Mouse (Mus musculus) CD4-positive, CD25-positive, alpha-beta regulatory T cell, adult 2 months (primary cell): Measurements from ENCODE around the gene Tha1.
"Not testable (repeated sequence)": the region's sequence is repeated elsewhere in the genome, so short reads cannot be mapped to it uniquely, and the experiment has no call there.

Source experiments
- DNase-seq: peaks from one replicate; pipeline ENCODE4 v3.0.0-alpha.2; 2012; ENCODE audit warnings: low read depth, low spot score

Gene Tha1

DNA sequence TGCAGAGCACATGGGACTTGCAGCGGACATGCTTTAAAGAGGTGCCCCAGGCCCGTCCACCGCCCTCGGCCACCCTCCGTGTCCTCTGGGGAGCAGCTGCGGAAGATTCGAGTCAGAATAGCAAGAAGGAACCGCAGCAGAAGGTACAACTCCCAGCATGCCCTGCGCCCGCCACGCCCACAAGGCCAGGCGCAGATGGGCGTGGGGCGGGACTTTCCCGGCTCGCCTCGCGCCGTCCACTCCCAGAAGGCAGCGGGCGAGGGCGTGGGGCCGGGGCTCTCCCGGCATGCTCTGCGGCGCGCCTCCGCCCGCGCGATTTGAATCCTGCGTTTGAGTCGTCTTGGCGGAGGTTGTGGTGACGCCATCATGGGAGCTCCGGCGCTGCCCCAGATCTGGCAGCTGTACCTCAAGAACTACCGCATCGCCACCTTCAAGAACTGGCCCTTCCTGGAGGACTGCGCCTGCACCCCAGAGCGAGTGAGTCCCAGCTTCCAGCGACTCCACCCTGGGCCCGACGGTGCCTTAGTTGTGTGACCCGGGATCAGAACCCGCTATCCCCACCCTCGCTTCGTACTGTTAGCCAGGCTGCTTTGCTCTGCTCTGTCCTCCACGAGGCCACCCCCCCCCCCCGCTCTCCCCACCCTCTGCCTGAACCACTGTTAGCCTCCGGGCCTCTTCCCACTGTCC lies 24.2 kb downstream of the Tha1 start, which contains the start of gene Birc5:
Gene Birc5 (plus strand): TSS at position 267 of the 687 bp plus-strand sequence.
- DNase-seq = peak; percentile 99

DNA sequence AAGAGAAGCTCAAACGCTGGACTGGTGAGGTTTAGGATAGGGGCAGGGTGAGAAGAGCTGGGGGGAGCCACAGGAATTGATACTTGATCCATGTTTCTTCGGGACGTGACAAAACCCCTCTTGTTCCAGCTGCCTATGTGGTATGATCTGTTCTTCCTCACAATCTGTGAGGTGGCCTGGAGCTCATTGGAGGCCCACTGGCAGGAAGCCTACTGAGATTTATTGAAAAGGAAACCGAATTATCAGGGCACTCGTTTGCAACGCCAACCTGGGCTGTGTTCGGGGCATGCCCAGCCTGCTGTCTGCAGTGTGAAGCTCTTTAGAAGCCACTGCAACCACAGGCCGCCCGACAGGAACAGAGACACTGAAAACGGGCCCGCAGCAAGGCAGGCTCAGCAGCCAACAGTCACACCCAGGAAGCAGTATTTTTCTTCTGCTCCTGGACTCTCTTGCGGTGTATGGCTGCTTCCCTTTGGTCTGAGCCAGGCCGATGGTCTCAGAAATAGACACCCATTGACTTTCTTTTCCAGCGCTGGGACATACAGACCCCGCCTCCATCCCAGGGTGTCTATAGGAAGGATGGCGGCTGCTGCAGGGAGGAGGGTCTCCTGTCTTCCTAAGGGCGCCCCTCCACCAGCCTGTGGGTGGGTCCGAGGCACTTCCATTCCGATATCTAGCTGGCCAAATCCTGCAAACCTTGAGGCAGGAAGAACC lies 24.9 kb downstream of the Tha1 start:
- peak; percentile 79 for DNase-seq

DNA sequence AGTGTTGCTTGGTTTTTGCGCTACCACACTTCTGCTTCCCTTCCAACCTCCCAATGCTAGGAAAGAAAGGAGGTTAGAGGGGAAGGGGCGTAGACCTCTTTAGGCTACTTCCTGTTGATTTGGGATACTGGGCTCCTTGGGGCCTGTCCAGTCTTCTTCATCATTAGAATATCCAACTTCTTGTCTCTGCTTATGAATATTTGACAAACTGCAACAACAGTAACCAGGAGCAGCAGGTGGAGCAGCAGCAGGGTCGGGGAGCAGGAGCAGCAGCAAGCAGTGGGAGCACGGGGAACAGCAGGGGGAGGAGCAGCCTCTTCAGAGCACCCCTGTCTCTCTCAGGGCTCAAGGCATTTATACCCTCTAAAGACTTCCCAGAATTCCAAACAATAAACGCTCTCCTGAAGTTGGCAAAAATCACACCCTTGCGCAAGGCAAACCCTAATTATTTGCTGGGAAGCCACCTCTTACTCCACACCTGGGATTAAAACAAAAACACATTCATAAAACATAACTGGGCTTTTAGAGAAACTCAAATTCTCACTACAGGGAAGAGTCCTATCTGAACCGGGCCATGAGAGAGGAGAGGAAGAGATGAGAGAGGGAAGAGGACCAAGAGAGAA lies 25.6 kb downstream of the Tha1 start:
- no peak for DNase-seq

DNA sequence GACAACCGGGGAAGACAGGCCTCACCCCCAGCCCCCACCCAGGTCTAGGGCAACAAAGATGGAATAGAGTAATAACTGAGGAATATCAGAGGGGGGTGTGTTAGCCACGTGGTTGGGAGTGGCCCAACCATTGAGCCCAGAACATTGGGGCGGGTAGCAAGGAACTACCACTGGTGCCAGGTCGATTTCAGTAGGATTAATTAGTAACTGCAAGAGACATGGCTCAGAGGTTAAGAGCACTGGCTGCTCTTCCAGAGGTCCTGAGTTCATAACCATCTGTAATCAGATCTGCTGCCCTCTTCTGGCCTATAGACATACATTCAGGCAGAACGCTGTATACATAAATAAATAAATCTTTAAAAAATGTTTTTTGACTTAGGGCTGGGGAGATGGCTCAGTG lies 26.6 kb downstream of the Tha1 start:
- DNase-seq = peak; percentile 53

DNA sequence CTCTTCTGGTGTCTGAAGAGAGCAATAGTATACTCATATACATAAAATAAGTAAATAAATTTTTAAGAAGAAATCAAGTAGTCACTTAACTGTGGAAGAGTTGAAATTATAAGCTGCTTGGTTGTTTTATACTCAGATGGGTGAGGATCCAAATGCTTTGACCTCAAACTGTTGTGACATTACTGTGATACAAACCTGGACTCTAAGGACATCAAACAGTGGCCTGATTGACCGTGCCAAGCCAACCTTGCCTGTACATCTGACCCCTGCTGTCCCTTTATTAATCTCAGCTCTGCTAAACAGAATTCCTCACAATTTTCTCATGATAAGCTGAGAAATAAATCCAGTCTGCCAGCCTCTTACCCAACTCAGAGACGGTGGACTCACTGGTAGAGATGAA lies 27.6 kb downstream of the Tha1 start:
- DNase-seq = no peak

DNA sequence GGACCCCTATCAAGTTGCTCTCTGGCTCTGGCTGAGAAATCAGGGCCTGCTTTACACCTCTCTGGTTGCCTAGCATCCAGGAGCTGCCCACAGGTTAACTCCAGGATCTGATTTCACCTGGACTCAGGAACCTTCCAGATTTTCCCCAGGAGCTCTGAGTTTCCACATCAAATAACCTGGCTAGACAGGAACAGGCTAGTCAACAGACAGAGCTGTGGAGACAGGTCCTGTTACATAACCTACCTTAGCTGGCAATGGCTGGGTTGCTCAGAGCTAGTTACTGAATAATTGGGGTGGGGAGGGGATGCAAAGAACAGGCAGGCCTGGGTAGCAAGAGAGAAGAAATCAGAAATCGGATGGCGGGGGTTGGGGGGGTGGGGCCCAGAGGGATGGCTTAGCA lies 28.3 kb downstream of the Tha1 start:
- no peak for DNase-seq

DNA sequence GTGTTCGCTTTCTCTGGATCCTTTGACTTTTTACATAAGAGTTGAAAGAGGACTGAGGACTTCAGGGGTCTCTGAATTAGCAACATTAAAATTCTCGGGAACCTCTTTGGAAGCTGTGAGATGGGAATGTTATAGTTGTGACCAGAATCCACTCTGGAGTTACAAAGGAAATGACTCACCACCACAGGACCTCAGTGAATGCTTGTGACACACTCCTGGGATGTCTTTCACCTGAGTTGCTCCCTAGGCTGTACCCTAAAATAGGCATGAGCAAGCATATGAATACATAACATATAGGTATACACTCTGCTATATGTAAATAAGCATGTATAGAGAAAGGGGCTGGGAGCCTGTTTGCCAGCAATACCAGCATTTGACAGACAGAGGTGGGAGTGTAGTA lies 29.8 kb downstream of the Tha1 start:
- DNase-seq = no peak

DNA sequence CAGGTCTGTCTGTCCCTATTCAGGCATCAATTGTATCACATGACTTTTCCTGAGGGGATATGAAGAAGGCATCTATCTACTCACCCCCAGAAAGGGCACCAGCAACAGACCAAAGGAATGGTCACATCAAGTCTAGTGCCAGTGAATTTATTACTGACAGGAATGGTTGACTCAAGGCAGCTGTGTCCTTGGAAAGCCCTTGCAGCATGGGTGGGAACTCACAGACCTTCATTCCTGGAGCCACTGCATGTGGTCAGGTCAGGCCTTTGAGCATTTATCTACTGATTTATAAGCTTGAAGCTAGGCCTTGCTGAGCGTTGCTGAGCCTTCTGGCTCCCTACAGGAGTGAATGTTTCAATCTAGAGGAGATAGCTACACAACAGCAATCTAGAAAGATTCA lies 32.4 kb downstream of the Tha1 start:
- DNase-seq = no peak

DNA sequence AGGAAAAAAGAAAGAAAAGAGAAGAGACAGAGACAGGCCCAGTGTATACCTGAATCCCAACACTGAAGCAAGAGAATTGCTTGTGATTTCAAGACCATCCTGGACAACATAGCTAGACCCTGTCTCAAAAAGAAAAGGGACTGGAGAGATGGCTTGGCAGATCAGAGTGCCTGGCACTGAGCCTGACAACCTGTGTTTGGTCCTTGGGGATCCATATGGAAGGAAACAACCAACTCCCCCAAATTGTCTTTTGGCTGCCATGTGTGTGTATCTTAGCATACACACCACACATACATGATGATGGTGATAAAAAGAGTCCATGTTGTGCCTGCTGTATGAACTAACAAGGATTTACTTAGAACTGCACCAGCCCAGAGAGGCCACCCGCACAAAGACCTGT lies 34.3 kb downstream of the Tha1 start:
- DNase-seq = no peak

DNA sequence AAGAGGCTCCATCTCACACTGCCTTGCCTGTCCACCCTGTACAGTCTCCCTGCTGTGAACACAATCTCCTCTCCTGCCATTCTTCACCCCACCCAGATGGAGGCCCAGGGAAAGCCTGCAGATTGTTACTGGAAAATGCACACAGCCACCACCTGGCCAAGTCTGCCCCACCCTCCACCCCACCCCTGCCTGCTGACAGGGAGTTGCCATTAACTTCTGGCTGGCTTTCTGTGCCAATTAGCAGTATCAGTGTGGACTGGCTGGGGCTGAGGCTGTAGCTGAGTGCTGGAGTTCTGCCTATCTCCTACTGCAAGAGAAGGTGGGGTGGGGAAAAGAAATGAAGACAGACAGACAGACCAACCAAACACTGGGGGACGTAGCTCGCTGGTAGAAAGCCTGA lies 34.7 kb downstream of the Tha1 start:
- no peak for DNase-seq

DNA sequence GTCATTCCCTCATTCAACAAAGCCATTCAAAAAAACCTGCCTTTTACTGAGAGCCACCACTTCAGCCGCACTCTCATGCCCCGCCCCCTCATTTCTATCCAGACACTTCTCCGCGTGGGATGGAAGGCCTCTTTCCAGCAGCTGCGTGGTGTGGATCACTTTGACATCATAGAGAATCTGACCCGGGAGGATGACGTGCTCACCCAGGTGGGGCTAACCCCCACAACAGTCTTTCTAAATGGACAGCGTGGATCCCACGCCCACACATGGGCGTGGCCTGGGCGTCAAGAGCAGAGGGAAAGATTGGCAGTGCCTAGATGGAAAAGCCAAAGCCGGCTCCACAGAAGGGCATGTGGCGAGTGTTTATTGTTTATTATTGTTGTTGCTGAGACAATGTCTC lies 37.0 kb downstream of the Tha1 start:
- DNase-seq = no peak

DNA sequence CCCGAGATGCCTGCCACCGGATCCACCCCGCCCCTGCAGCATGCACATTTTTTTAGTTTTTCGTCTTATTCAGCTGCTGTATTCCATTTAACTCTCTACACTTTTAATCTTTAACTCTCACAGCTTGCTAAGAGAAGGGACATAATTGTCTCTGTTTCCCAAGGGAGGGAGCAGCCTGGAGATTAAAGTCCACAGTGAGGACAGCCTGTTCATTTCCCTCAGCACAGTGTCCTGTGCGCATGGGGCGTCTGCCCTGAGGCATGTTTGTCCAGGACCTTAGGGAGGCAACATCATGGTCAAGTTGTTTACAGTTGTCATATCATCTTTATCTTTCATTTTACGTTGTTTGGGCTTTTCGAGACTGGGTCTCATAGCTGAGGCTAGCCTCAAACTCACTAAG lies 39.2 kb downstream of the Tha1 start:
- no peak for DNase-seq

DNA sequence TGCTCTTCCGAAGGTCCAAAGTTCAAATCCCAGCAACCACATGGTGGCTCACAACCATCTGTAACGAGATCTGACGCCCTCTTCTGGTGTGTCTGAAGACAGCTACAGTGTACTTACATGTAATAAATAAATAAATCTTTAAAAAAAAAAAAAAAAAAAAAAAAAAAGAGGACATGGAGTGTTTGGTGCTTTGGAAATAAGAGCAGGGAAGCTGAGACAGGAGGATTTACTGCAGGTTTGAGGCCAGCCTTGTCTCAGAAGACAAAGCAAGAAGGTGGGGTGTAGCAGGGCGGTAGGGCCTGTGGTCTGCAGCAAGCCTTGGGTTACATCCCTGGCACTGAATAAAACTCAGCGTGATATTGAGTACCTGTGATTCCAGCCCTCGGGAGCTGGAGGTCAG lies 39.8 kb downstream of the Tha1 start:
- DNase-seq = not testable (repeated sequence)

DNA sequence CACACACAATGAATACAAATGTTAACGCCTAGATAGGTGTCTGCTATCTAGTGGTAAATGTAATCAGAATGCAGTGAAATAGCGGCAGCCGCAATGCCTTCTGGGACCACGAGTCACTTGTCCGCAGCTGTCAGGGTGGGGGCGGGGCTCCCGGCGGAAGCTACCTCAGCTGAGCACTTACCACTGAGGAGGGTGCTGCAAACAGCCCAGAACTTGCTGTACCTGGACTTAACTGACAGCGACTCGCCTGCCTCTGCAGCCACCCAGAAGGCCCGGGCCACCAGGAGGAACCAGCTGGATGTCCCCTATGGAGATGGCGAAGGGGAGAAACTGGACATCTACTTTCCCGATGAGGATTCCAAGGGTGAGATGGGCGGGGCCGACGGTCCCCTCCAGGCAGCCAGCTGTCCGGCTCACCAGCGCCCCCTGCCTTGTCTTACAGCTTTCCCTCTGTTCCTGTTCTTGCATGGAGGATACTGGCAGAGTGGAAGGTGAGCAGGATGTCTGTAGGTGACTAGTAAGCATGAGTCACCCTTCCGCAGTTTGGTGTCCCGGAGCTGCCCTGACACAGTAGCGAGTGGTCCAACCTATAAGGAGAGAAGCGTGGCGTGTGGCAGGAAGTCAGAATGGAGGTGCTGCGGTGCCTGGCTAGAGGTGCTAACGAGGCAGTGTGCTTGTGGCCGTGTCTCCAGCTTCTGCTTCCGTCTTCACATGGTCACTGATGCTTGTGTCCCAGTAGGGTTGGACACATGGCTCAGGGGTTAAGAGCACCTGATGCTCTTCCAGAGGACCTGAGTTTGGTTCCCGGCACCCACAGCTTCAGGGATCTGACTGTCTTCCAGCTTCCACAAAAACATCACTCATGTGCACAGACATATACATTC lies 41.0 kb downstream of the Tha1 start:
- DNase-seq = peak; percentile 98

DNA sequence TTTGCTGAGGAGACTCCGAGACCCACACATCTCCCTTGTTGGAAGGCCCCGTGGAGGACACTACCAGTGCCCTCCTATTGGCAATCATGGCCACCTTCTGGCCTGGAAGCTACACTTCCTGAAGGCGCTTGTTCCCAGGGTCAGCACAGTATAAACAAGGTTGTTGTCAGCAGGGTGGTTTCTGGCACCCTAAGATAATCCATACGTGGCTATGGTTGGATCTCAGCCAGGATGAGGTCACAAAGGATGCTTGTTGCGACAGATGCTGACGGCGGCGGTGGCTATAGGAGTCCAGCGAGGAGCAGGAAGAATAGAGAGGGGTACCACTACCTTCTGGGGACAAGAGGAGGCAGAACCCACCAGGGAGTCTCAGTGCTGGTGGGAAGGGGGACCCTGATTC lies 42.9 kb downstream of the Tha1 start:
- DNase-seq = no peak

DNA sequence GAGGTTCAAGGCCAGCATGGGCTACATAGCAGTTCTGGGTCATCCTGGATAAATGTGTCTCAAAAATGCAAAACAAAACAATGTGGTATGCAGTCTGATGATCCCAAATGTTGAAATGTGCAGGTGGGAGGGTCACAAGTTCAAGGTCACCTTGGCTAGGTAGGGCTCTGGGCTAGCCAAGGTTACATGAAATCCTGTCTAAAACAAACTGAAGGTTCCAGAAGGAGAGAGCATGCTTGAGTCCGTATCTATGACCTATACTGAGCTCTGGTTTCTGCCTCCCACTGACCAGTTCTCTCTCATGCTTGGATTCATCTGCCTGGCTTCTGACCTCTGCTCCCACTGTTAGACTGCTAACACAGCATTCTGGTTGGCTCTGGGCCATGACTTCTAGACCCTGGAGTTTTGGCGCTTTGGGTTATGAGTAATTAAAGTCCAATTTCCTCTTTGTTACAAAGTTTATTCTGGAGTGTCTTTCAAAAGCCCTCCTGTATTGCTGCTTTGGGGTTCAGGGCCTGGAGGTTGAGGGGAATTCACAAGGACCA lies 43.5 kb downstream of the Tha1 start:
- DNase-seq = no peak

DNA sequence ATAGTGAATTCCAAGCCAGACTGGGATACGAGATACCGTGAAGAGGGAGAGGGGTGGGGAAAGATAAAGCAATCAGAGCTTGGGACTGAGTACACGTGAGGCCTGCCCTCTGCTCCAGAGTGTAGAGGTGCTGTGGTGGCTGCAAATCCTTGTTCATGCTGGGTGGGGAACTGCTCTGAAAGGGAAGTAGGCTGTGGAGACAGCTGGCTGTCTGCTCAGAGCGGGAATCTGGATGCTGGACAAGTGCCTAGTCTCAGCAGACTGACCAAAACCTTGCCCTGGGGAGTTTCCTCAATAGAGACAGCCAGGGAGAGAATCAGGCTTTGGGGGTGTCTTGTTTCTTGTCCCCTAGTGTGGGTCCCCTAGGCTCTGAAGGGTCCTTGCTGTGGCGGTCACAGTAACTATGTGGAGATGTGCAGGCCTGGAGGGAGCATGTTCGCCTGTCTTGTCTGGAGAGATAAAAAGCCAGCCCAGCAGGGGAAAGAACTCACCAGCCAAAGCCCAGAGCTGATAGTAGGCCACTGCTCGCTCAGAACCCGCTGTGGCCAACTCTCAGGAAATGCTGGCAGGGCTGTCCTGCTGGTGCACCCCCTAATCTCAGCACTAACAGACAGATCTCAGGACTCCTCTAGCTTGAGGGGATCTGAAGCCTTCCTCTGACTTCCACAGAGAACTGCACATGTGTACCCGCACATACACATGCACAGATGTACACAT lies 44.2 kb downstream of the Tha1 start:
- DNase-seq = no peak

DNA sequence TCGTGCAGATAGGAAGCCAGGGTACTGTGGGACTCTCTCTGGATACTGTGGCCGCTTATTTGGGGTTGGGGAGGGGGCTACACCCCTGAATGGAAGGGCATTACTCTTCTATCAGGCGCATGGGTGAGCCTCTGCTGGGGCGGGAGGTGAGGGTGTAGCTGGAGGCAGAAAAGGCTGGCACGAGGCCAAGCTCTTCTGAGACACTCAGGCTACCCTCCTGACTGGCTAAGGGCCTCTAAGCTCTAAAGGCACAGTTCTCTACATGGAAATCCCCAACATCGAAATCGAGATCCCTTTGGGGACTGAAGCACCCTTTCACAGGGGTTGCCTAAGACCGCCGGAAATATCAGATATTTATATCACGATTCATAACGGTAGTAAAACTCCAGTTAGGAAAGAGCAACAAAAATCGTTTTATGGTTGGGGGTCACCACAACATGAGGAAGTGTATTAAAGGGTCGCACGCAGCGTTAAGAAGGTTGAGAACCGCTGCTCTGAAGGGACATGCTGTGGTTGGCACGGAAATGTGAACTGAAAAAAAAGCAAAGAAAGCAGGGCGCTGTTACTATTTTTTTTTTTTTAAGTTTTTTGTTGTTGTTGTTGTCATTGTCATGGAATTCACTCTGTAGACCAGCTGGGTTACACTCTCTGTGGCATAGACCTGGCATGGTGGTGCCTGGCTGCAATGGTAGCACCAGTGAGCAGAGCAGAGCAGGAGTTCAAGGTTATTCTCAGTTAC lies 45.0 kb downstream of the Tha1 start:
- peak; percentile 93 for DNase-seq

DNA sequence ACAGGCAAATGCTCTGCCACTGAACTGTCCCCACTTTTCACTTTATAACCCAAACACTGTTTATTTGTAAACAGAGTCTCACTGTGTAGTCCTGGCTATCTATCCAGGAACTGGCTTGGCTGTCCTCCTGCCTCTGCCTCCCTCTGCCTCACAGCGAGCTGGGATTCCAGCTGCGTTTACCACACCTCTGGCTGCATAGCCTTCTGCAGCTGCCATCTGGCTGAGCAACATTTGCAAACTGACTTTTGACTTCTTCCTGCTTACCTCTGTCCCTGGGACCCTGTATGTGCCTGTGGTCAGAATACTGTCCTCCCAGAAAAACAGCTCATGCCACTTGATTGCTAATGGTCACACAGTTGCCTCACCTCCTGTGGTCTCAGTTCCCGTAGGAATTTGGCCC lies 45.9 kb downstream of the Tha1 start:
- DNase-seq = no peak

DNA sequence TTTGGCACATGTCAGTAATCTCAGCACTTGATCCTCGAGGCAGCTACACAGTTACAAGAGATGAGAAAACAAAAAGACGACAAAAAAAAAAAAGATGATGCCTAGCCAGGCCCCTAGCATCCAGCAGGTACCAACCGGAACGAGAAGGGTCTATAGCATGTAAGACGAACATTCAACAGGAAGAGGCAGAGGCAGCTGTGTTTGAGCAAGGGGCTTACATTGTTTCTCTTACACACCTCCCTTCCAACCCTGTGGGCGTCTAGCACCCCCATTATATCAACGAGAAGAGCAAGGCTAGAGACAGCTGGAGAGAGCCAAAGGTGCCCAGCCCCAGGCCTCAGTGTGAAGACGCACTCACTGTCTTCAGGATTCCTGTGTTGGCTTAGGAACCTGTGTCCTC lies 46.4 kb downstream of the Tha1 start:
- no peak for DNase-seq
